Mouse (Mus musculus): ENCODE data around the gene Arid1b.

DNA sequence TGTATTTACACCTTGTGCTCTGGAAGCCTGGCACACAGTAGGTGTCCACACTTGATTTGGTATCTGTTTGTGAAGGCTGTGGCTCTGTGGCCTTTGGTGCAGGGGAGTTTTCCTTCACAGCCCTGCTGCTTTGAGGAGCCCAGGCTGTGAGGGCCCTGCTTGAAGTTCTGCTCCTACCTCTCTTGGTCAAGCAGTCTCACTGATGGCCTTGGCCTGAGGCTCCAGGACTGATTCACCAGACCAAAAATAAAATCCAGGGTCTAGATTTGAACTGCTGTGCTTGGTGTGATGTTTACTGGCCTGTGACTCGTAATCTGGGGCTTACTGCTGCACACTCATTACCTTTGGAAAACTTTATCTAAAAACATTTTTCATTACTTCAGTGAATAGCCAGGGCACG lies 45.7 kb downstream of the Arid1b start:
- TF ChIP-seq POLR2A (IDR thresholded peaks at IDR 0.05; ENCODE audit: low read depth, low read length) (no peak), CTCF (IDR thresholded peaks at IDR 0.05; ENCODE audit: extremely low read depth, insufficient read length, insufficient replicate concordance, low read depth, low read length) (no peak)

All from small intestine, adult 2 months (tissue).